Mouse (Mus musculus): ENCODE data around the gene Smim23. TPM values are rescaled to one million over a fixed set of nuclear protein-coding genes. Genes with fewer than 3 reads are reported as not detected.

Smim23 gene
- total and polyA plus RNA-seq, 2 experiments from 2014 or later: not detected

DNA sequence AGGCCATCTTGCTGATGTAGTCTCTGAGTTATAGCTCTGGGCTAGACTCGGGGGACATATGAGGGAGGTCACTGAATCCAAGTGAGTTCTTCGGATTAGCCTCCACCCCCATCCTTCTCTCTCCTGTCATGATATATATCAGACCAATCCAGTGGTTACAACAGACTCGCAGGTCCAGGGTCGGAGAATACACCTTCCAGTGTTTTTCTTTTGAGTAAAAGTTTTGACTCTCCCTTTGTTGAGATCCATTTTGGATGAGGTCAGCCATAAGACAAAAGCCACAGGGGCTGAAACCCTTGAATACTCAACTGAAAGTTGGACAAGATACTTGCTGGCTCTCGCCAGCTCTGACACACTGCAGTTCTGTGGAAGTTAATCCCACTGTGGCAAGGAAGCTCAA lies 38.2 kb downstream of the Smim23 start:
- H3K27ac ChIP-seq (ENCODE audit: low read depth, low read length): no peak overlapping the region
- DNase-seq (ENCODE audit: low spot score): no peak
- no peaks in the 10 kb centered on the region for H3K4me1 ChIP-seq (ENCODE audit: insufficient read depth, low read length)
- no peak for TF ChIP-seq CTCF (IDR thresholded peaks at IDR 0.05)
- WGBS: 81% methylated on average over 5 of the region's 5 CpGs
- no peak overlapping the region for H3K4me2 ChIP-seq (ENCODE audit: low read depth, low read length, poor library complexity, severe bottlenecking)
- H3K4me3 ChIP-seq (ENCODE audit: low read depth, low read length): no peak overlapping the region
- no peaks in the 10 kb centered on the region for H3K27me3 ChIP-seq (ENCODE audit: insufficient read depth, low read length)
- no peak for ATAC-seq (ENCODE audit: low FRiP score)
- H3K36me3 ChIP-seq (ENCODE audit: insufficient read depth, low read length): no peaks in the 10 kb centered on the region
- H3K9me3 ChIP-seq (ENCODE audit: low read length): no peaks in the 10 kb centered on the region
- no peak overlapping the region for H3K9ac ChIP-seq (replicated peaks; ENCODE audit: low read length, poor library complexity, severe bottlenecking)

DNA sequence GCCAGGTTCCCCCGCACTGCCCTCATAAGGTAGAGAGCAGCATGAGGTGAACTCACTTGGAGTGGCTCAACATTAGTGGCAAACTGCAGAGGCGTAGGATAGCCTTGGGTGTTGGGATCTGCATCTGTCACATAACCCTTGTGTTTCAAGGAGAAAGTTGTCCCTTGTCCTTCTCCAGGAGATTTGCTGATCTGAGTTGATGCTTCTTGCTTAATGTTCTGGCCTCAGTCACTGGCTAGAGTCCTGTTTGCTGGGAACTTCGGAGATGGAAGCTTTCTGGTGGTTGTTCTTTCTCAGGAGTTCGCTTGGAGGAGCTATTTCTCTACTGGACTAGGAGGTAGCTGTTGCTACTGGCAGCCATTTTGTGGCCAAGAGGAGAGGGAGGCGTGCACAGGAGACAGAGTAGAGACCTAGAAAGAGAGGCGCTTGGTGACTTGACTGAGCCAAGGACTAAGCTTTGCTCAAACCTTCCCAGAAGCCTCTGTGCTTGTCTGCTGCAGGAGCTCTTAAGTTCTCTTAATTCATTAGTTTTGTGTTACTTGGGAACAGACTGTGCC lies 38.7 kb downstream of the Smim23 start:
- Histone ChIP-seq H3K4me2 (ENCODE audit: low read depth, low read length, poor library complexity, severe bottlenecking) (no peak overlapping the region), H3K27ac (ENCODE audit: low read depth, low read length) (no peak overlapping the region), H3K36me3 (ENCODE audit: insufficient read depth, low read length) (no peaks in the 10 kb centered on the region), H3K4me1 (ENCODE audit: insufficient read depth, low read length) (no peaks in the 10 kb centered on the region), H3K4me3 (ENCODE audit: low read depth, low read length) (no peak overlapping the region), H3K9ac (replicated peaks; ENCODE audit: low read length, poor library complexity, severe bottlenecking) (no peak overlapping the region), H3K27me3 (ENCODE audit: insufficient read depth, low read length) (no peaks in the 10 kb centered on the region), H3K9me3 (ENCODE audit: low read length) (no peaks in the 10 kb centered on the region)
- DNase-seq (ENCODE audit: low spot score): no peak
- no peak for TF ChIP-seq CTCF (IDR thresholded peaks at IDR 0.05)
- 77% methylated on average over 6 of the region's 6 CpGs for WGBS
- no peak for ATAC-seq (ENCODE audit: low FRiP score)

GRCm38 (mm10) chr11:32782724-32783123 lies 41.7 kb downstream of the Smim23 start:
- whole genome bisulfite sequencing: 90% methylated on average over 3 of the region's 3 CpGs
- H3K4me1 ChIP-seq (ENCODE audit: insufficient read depth, low read length): no peaks in the 10 kb centered on the region
- H3K4me2 ChIP-seq (ENCODE audit: low read depth, low read length, poor library complexity, severe bottlenecking): no peak overlapping the region
- no peak overlapping the region for H3K9ac ChIP-seq (replicated peaks; ENCODE audit: low read length, poor library complexity, severe bottlenecking)
- ATAC-seq (ENCODE audit: low FRiP score) (no peak), DNase-seq (ENCODE audit: low spot score) (no peak)
- no peak for TF ChIP-seq CTCF (IDR thresholded peaks at IDR 0.05)
- H3K27ac ChIP-seq (ENCODE audit: low read depth, low read length): no peak overlapping the region
- no peaks in the 10 kb centered on the region for H3K27me3 ChIP-seq (ENCODE audit: insufficient read depth, low read length)
- no peak overlapping the region for H3K4me3 ChIP-seq (ENCODE audit: low read depth, low read length)
- H3K9me3 ChIP-seq (ENCODE audit: low read length): no peaks in the 10 kb centered on the region
- H3K36me3 ChIP-seq (ENCODE audit: insufficient read depth, low read length): no peaks in the 10 kb centered on the region

- H3K27me3 ChIP-seq (ENCODE audit: insufficient read depth, low read length): no peaks in the 10 kb centered on the region
- 59% methylated on average over 2 of the region's 2 CpGs for WGBS
- no peak overlapping the region for H3K4me2 ChIP-seq (ENCODE audit: low read depth, low read length, poor library complexity, severe bottlenecking)
Observed at GRCm38 (mm10) chr11:32781633-32782404, 42.6 kb downstream of the Smim23 start.

DNA sequence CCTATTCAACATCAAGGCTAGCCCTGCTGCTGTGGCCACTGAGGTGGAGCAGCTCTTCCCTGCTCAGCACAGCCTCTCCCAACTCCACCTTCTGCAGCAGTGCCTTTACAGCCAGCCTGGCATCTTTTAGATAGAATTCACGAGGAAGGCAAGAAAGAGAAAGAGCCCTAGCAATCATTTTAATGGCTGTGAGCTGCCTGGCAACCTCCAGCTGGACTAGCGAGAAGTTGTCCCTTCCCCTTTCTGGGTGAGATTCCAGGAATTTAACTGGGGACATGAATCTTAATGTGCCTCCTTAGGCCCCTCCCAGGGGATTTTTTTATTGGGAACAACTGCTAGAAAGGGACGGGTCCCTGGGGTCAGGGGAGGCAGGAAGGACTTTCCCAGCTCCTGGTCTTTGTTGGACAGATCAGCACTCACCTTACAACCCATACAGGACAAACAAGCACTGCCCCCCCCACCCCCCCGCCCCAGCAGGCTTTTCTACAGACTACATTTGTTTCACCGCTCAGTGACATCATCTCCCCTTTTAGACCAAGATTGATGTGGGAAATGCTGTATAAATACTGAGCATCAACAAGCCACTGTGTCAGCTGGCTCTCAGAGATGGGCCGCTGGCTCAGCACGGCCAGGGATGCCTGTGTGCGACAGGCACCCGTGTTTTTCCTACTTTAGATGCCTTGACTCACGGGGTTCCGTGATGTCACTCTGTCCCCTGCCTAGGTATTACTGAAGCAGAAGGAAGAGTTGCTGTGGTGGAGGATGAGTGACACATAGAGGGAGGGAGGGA lies 43.5 kb downstream of the Smim23 start:
- DNase-seq (ENCODE audit: low spot score) (peak; percentile 83), ATAC-seq (ENCODE audit: low FRiP score) (peak; percentile 77)
- Histone ChIP-seq H3K4me1 (ENCODE audit: insufficient read depth, low read length) (no peaks in the 10 kb centered on the region), H3K9me3 (ENCODE audit: low read length) (no peaks in the 10 kb centered on the region), H3K27me3 (ENCODE audit: insufficient read depth, low read length) (no peaks in the 10 kb centered on the region), H3K36me3 (ENCODE audit: insufficient read depth, low read length) (no peaks in the 10 kb centered on the region), H3K27ac (ENCODE audit: low read depth, low read length) (0 out of 2 replicates have a peak overlapping the region, but pooled peaks have one; percentile 57), H3K4me3 (ENCODE audit: low read depth, low read length) (no peak overlapping the region), H3K4me2 (ENCODE audit: low read depth, low read length, poor library complexity, severe bottlenecking) (no peak overlapping the region), H3K9ac (replicated peaks; ENCODE audit: low read length, poor library complexity, severe bottlenecking) (no peak overlapping the region)
- TF ChIP-seq CTCF (IDR thresholded peaks at IDR 0.05): no peak
- WGBS: 52% methylated on average over 11 of the region's 11 CpGs

More at GRCm38 (mm10) chr11:32781633-32782404, 42.6 kb downstream of the Smim23 start:
- TF ChIP-seq CTCF (IDR thresholded peaks at IDR 0.05): no peak
- DNase-seq (ENCODE audit: low spot score): peak; percentile 89
- H3K27ac ChIP-seq (ENCODE audit: low read depth, low read length): 0 out of 2 replicates have a peak overlapping the region, but pooled peaks have one; percentile 26
- no peak overlapping the region for H3K4me3 ChIP-seq (ENCODE audit: low read depth, low read length)
- no peaks in the 10 kb centered on the region for H3K4me1 ChIP-seq (ENCODE audit: insufficient read depth, low read length)
- ATAC-seq (ENCODE audit: low FRiP score): peak; percentile 82
- H3K9ac ChIP-seq (replicated peaks; ENCODE audit: low read length, poor library complexity, severe bottlenecking): no peak overlapping the region
- H3K9me3 ChIP-seq (ENCODE audit: low read length): no peaks in the 10 kb centered on the region
- H3K36me3 ChIP-seq (ENCODE audit: insufficient read depth, low read length): no peaks in the 10 kb centered on the region

Measured in midbrain, postnatal 0 days (tissue).